Mouse (Mus musculus) G1E (cell line): Measurements from ENCODE around the gene F930015N05Rik. TPM values are rescaled to one million over a fixed set of nuclear protein-coding genes. Genes with fewer than 3 reads are reported as not detected.

Experiments used
- ATAC-seq: 2 replicates; pipeline ENCODE4 v1.8.0; 2016; ENCODE audit warnings: mild to moderate bottlenecking; ENCODE audit not compliant: insufficient number of reproducible peaks, poor library complexity, low FRiP score, severe bottlenecking; ENCODE audit errors: extremely low read depth
- DNase-seq: peaks from one replicate; pipeline ENCODE4 v3.0.0; 2012; ENCODE audit warnings: low spot score
- H3K27me3 ChIP-seq: 2 replicates; pipeline ENCODE4 v1.6.1; 2012; ENCODE audit warnings: mild to moderate bottlenecking, low read length, inconsistent platforms; ENCODE audit not compliant: insufficient read depth
- H3K36me3 ChIP-seq: replicated peaks from 2 replicates; pipeline ENCODE3; 2012; ENCODE audit warnings: mild to moderate bottlenecking, inconsistent platforms
- H3K4me1 ChIP-seq: 2 replicates; pipeline ENCODE4 v1.6.1; 2012; ENCODE audit warnings: low read depth, low read length, inconsistent platforms, mixed read lengths; ENCODE audit not compliant: insufficient read depth
- H3K4me3 ChIP-seq: 2 replicates; pipeline ENCODE4 v1.5.1; 2012; ENCODE audit warnings: low read depth, mild to moderate bottlenecking, inconsistent platforms, low read length, moderate library complexity, mixed read lengths
- H3K9me3 ChIP-seq: replicated peaks from 2 replicates; pipeline ENCODE4 v1.6.1; 2012; ENCODE audit warnings: inconsistent platforms
- CTCF ChIP-seq: IDR thresholded peaks from 2 replicates; pipeline ENCODE4 v1.5.1; 2012; ENCODE audit warnings: low read depth, low read length, inconsistent platforms, mixed read lengths
- GATA1 ChIP-seq: IDR thresholded peaks from 2 replicates; pipeline ENCODE4 v1.6.1; 2012; ENCODE audit warnings: borderline replicate concordance, low read length, inconsistent platforms, mixed read lengths
- GATA2 ChIP-seq: IDR thresholded peaks from 2 replicates; pipeline ENCODE4 v1.6.1; 2012; ENCODE audit warnings: low read depth, low read length, inconsistent platforms, borderline replicate concordance
- POLR2AphosphoS5 ChIP-seq: IDR thresholded peaks from 2 replicates; pipeline ENCODE4 v1.6.1; 2012; ENCODE audit warnings: low read depth, low read length, inconsistent platforms; ENCODE audit not compliant: insufficient replicate concordance
- TAL1 ChIP-seq: conservative IDR thresholded peaks from 2 replicates; pipeline ENCODE4 v1.6.1; 2012; ENCODE audit warnings: low read depth, low read length, inconsistent platforms, mixed read lengths
- polyA plus RNA-seq: library from polyadenylated mRNA; stranded (reverse); fragments of >175 nt; gene quantifications from 2 replicates; pipeline ENCODE4 v1.2.3, GENCODE M21; 2012
- total RNA-seq, 2 experiments: library from RNA; stranded (forward) in 1 of 2; stranded (reverse) in 1 of 2; fragments of 200-1000 nt in 1 of 2; fragments of >200 nt in 1 of 2; fragmentation: Nextera tagmentation in 1 of 2; gene quantifications; 2 replicates each; pipeline ENCODE4 v1.2.3; 2014 to 2017

F930015N05Rik gene
- total and polyA plus RNA-seq, 3 experiments, result not detected

DNA sequence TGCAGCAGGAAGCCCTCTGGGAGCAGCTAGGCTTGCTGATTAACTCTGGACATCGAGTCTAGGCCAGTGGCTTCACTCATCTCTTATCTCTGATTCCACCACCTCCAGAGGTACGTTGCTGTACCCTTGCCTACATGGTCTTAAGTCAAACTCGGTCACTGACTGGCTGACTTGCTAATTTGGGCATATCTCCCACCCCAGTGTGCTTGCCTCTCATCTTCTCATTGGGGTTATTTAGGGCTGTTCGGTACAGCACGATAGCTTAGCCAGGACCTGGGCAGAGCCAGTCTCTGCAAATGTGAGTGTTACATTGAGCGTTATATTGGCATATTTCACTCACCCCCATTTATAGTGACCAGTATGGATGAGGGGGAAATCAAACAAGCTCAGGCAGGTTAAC is 39.5 kb downstream of the F930015N05Rik start:
- no peaks in the 10 kb centered on the region for H3K9me3 ChIP-seq
- no peak overlapping the region for H3K4me3 ChIP-seq
- ATAC-seq, result no peak
- H3K36me3 ChIP-seq, result no peaks in the 10 kb centered on the region
- H3K27me3 ChIP-seq, result no peaks in the 10 kb centered on the region
- TF ChIP-seq GATA2, result no peak
- no peak for TF ChIP-seq CTCF
- no peak for TF ChIP-seq GATA1
- no peak for TF ChIP-seq TAL1
- no peak for TF ChIP-seq POLR2AphosphoS5
- no peak for DNase-seq
- no peaks in the 10 kb centered on the region for H3K4me1 ChIP-seq

GRCm38 (mm10) chr11:64396331-64396881 is 40.0 kb downstream of the F930015N05Rik start:
- ATAC-seq (no peak), DNase-seq (no peak)
- H3K36me3 ChIP-seq, result no peaks in the 10 kb centered on the region
- no peaks in the 10 kb centered on the region for H3K4me1 ChIP-seq
- TF ChIP-seq POLR2AphosphoS5 (no peak), GATA1 (no peak), TAL1 (no peak), GATA2 (no peak), CTCF (no peak)
- no peaks in the 10 kb centered on the region for H3K9me3 ChIP-seq
- H3K27me3 ChIP-seq, result no peaks in the 10 kb centered on the region
- no peak overlapping the region for H3K4me3 ChIP-seq

GRCm38 (mm10) chr11:64386333-64386732 is 50.1 kb downstream of the F930015N05Rik start:
- no peak for ATAC-seq
- Histone ChIP-seq H3K36me3 (no peaks in the 10 kb centered on the region), H3K4me1 (no peaks in the 10 kb centered on the region), H3K27me3 (no peaks in the 10 kb centered on the region), H3K9me3 (no peaks in the 10 kb centered on the region), H3K4me3 (no peak overlapping the region)
- TF ChIP-seq GATA2 (no peak), POLR2AphosphoS5 (no peak), CTCF (no peak), GATA1 (no peak), TAL1 (no peak)
- DNase-seq, result no peak

Other genes with a start within 250 kb of the F930015N05Rik start
- not detected in 2 replicates for gene Hs3st3a1, start 1.3 kb downstream of the F930015N05Rik start, total RNA-seq (2014; fragmentation: Nextera tagmentation)
- 0.05 and 0.12 TPM in 2 replicates for gene Hs3st3a1, start 1.3 kb downstream of the F930015N05Rik start, total RNA-seq (2017)
- gene Hs3st3a1, start 1.3 kb downstream of the F930015N05Rik start, polyA plus RNA-seq, result not detected in 2 replicates